Mouse (Mus musculus) cerebellum, postnatal 36 days (tissue): Measurements from ENCODE around the gene Polr3gl.

Experiments
- DNase-seq, 2 experiments: peaks; one replicate each; pipeline ENCODE4 v3.0.0; 2021 to 2022; ENCODE audit warnings: mixed read lengths in 2 of 2

The Polr3gl gene

GRCm38 (mm10) chr3:96555999-96556614, 37.9 kb downstream of the Polr3gl start:
- DNase-seq: no peak

- DNase-seq: peak in 1 of 2 experiments; percentile 27
These were observed 38.9 kb downstream of the Polr3gl start for GRCm38 (mm10) chr3:96555041-96555596.

DNA sequence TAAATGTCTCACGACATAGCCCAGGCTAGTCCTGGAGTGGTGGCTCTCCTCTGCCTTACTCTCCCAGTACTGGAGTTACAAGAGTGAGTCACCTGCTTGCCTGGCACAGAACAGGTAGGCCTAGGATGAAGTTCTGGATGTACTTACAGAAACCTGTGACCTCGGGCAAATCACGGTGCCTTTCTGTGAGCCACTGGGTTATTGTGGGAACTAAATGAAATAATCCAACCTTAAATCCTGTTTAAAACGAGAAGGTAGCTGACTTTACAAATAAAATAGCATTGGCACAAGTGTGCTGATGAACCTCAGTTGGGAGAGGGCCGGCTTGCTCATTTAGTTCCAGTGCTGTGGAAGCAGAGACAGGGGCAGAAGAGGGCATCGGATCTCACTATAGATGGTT, 39.7 kb downstream of the Polr3gl start:
- no peak for DNase-seq

- DNase-seq: no peak
These were observed 40.4 kb downstream of the Polr3gl start for GRCm38 (mm10) chr3:96553601-96554000.

DNA sequence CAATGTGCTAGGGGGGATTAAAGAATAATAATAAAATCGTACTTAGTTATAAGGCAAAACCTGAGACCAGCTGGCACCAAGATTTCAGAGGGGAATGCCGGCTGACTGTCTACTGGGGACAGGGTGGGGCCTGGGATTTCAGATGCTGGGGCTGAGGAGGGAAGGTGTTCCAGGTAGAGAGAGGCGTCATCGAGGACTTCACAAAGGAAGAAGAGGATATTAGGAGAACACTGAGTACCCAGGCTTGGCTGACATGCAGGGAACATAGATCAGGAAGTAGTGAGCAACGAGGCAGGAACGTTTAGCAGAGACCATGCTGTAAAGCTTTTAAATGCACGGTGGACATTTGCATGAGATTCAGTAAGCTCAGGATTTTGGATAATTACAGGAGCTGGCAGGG, 42.1 kb downstream of the Polr3gl start:
- no peak for DNase-seq

GRCm38 (mm10) chr3:96551203-96551602, 42.8 kb downstream of the Polr3gl start:
- peak; percentile 39 to 41 for DNase-seq

- no peak for DNase-seq
These were observed 44.6 kb downstream of the Polr3gl start for GRCm38 (mm10) chr3:96549346-96549745.

- no peak for DNase-seq
These were observed 45.2 kb downstream of the Polr3gl start for GRCm38 (mm10) chr3:96548824-96549223.

GRCm38 (mm10) chr3:96547389-96547960, 46.5 kb downstream of the Polr3gl start:
- peak; percentile 84 to 85 for DNase-seq

GRCm38 (mm10) chr3:96546880-96547279, 47.1 kb downstream of the Polr3gl start:
- DNase-seq: no peak

DNA sequence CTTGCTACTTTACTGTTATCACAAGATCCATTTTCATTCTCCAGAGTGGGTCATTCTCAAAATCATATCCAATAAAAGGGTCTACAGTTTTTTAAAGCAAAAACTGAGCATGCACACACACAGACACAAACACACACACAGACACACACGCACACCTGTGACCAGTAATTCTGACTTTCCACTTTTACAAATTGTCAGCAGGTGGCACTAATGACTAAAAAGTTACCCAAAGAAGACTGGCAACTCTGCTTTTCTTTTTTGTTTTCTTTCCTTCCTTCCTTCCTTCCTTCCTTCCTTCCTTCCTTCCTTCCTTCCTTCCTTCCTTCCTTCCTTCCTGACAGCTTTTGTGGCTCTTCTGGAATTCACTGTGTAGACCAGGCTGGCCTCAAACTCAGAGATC, 48.4 kb downstream of the Polr3gl start:
- DNase-seq: no peak

GRCm38 (mm10) chr3:96543345-96543744, 50.6 kb downstream of the Polr3gl start:
- DNase-seq: no peak

- DNase-seq: no peak
These were observed 51.4 kb downstream of the Polr3gl start for GRCm38 (mm10) chr3:96542554-96542953.

DNA sequence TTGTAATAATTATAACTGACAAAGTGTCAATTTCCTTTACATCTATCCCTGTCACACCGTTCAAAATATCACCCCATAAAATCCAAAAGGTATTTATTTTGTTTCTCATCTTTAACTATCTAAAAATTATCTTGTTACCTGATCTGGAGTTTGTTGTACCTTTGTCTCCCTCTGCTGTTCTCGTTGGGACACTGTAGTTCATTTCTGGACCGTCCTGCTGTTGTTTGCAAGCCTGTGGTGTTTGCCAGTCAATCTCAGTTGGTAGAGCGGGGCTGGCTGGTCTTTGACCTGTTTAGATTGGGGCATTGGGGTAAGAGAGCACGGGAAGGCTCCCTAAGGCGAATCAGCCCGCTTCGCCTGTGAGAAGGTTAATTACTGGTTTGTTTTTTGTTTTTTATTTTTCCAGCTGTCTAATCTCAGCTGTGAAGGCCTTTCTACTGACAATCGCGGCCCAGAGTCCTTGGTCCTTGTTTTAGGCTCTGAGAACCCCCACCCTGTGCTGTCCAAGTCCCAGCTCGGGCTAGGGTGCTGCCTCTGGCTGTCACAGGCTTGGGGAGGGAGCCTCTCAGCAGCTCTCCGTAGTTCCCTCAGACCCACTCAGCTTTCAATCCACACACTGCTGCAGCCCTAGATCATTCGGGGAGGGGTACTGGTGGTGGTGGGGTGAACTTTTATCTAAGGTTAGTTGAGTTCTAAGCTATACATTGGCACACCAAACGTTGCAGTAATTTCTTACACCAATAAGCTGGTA, 52.5 kb downstream of the Polr3gl start:
- no peak for DNase-seq

- DNase-seq: no peak
These were observed 53.2 kb downstream of the Polr3gl start for GRCm38 (mm10) chr3:96540740-96541139.

- no peak for DNase-seq
These were observed 54.7 kb downstream of the Polr3gl start for GRCm38 (mm10) chr3:96539316-96539715.

DNA sequence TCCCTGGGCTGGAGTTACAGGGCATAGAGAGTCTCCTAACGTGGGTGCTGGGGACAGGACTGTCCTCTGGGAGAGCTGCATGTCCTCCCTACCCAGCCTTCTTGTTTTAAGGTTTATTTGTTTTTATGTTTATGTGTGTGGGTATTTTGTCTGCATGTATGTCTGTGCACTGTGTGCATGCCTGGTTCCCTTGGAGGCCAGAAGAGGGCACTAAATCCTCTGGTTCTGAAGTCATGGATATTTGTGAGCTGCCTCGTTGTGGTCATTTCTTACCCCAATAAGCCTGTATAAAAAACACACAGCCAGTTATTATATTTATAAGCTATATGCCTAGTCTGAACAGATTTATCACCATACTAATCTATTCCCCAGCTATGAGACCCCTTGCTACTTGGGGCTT, 59.7 kb downstream of the Polr3gl start:
- no peak for DNase-seq

DNA sequence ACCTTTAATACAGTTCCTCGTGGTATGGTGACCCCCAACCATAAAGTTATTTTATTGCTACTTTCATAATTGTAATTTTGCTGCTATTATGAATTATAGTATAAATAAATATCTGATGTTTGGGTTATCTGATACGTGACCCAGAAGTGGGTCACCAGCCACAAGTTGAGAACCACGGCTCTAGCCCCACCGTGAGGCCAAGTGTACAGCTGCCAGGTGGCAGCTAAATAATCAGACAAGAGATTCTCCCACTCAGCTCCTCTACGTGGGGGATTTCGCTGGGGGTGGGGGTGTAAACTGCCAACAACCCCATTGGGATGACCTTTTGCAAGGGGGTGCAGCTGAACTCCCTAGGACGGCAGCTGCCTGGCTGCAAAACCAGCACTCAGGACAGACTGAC, 61.9 kb downstream of the Polr3gl start:
- DNase-seq: no peak

DNA sequence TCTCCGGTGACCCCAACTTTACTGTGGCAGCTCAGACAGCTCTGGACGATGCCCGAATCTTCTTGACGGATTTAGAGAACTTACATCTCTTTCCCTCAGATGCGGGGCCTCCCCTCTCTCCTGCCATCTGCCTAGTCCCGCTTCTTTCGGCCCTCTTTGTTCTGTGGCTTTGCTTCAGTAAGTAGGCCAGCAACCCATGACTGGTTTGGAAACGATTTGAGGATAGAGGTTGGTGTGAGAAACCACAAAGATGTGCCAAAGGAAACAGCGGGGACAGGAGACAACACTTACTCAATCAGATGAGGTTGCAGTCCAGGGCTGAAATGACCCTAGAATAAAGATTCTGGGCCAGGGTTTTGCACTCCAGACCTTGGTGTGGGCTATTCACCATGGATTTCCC, 65.5 kb downstream of the Polr3gl start:
- DNase-seq: no peak
